Mouse (Mus musculus) C2C12 (cell line): ENCODE measurements around the gene Afg1l.

ENCODE experiments used
- CTCF ChIP-seq: IDR thresholded peaks from one replicate; pipeline ENCODE4 v1.5.1; 2011; ENCODE audit not compliant: control insufficient read depth, insufficient read depth, insufficient read length
- MAX ChIP-seq: IDR thresholded peaks from one replicate; pipeline ENCODE4 v1.6.1; 2011; ENCODE audit warnings: mild to moderate bottlenecking, control low read depth
- USF1 ChIP-seq: IDR thresholded peaks from one replicate; pipeline ENCODE4 v1.6.1; 2011; ENCODE audit warnings: low read depth, mild to moderate bottlenecking, control low read depth, moderate library complexity

DNA sequence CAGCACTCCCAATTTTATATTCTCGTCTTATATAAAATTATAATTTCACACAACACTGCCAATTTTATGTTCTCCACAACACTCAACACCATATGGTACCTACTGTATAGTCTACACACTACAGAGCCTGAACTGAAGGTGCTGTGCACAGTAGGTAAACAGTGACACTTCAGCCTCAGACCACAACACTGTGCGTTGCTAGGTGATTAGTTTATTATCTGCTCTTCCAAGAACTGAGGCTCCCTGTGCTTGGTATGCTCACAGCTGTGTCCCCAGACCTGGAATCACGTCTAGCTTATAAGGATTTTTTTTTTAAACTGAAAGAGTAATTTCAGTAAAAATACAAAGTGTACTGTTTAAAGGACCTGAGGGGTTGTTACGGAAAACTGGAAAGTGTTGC, 2.4 kb upstream of the Afg1l start:
- TF ChIP-seq CTCF (no peak), USF1 (no peak), MAX (no peak)
